Mouse (Mus musculus): ENCODE measurements around the gene Fcna. TPM values are rescaled to one million over a fixed set of nuclear protein-coding genes. Genes with fewer than 3 reads are reported as not detected.

Fcna gene
- polyA plus RNA-seq, 2 experiments: 0.98 to 2.0 TPM

GRCm38 (mm10) chr2:25578796-25579736, 48.8 kb downstream of the Fcna start:
- H3K9ac ChIP-seq (ENCODE audit: low read depth, low read length, severe bottlenecking): 0 out of 2 replicates have a peak overlapping the region, but pooled peaks have one; percentile 36
- 5% methylated on average over 73 of the region's 77 CpGs for WGBS
- ATAC-seq (ENCODE audit: low FRiP score, low read depth) (no peak), DNase-seq (ENCODE audit: low spot score) (no peak)
- H3K27ac ChIP-seq (replicated peaks; ENCODE audit: low read depth, low read length): no peak overlapping the region
- peaks cover 54% of the 10 kb centered on the region for H3K27me3 ChIP-seq (ENCODE audit: control insufficient read depth, insufficient read depth, low read length)
- H3K4me1 ChIP-seq (ENCODE audit: control insufficient read depth, insufficient read depth, low read length): peaks cover 47% of the 10 kb centered on the region
- peak overlapping the region; percentile 43 for H3K4me2 ChIP-seq (replicated peaks; ENCODE audit: low read depth, low read length, severe bottlenecking)
- no peaks in the 10 kb centered on the region for H3K9me3 ChIP-seq (ENCODE audit: control insufficient read depth, low read length)
- no peak for TF ChIP-seq POLR2A (IDR thresholded peaks at IDR 0.05; ENCODE audit: borderline replicate concordance, extremely low read depth, insufficient read depth, insufficient read length)
- H3K4me3 ChIP-seq (replicated peaks; ENCODE audit: low read length): peak overlapping the region; percentile 26
- peaks cover 14% of the 10 kb centered on the region for H3K36me3 ChIP-seq (ENCODE audit: control insufficient read depth, insufficient read depth, low read length)

- H3K27me3 ChIP-seq (ENCODE audit: control insufficient read depth, insufficient read depth, low read length): peaks cover 54% of the 10 kb centered on the region
- ATAC-seq (ENCODE audit: low FRiP score, low read depth) (no peak), DNase-seq (ENCODE audit: low spot score) (no peak)
- peak overlapping the region; percentile 43 for H3K4me2 ChIP-seq (replicated peaks; ENCODE audit: low read depth, low read length, severe bottlenecking)
- peaks cover 6% of the 10 kb centered on the region for H3K36me3 ChIP-seq (ENCODE audit: control insufficient read depth, insufficient read depth, low read length)
- TF ChIP-seq POLR2A (IDR thresholded peaks at IDR 0.05; ENCODE audit: borderline replicate concordance, extremely low read depth, insufficient read depth, insufficient read length): no peak
- H3K9me3 ChIP-seq (ENCODE audit: control insufficient read depth, low read length): no peaks in the 10 kb centered on the region
- H3K4me3 ChIP-seq (replicated peaks; ENCODE audit: low read length): peak overlapping the region; percentile 26
- no peak overlapping the region for H3K27ac ChIP-seq (replicated peaks; ENCODE audit: low read depth, low read length)
- H3K9ac ChIP-seq (ENCODE audit: low read depth, low read length, severe bottlenecking): peak overlapping the region; percentile 36; the same call in 1 of the 2 replicates
- peaks cover 56% of the 10 kb centered on the region for H3K4me1 ChIP-seq (ENCODE audit: control insufficient read depth, insufficient read depth, low read length)
- WGBS: 6% methylated on average over 58 of the region's 75 CpGs
Observed at GRCm38 (mm10) chr2:25577951-25578795, 49.7 kb downstream of the Fcna start.

- H3K27ac ChIP-seq (replicated peaks; ENCODE audit: low read depth, low read length): no peak overlapping the region
- peaks cover 54% of the 10 kb centered on the region for H3K27me3 ChIP-seq (ENCODE audit: control insufficient read depth, insufficient read depth, low read length)
- peak overlapping the region; percentile 36; the same call in 1 of the 2 replicates for H3K9ac ChIP-seq (ENCODE audit: low read depth, low read length, severe bottlenecking)
- H3K36me3 ChIP-seq (ENCODE audit: control insufficient read depth, insufficient read depth, low read length): 0 out of 2 replicates have a peak, but pooled peaks cover 6% of the 10 kb centered on the region
- WGBS: 16% methylated on average over 85 of the region's 92 CpGs
- H3K4me1 ChIP-seq (ENCODE audit: control insufficient read depth, insufficient read depth, low read length): peaks cover 55% of the 10 kb centered on the region
- TF ChIP-seq POLR2A (IDR thresholded peaks at IDR 0.05; ENCODE audit: borderline replicate concordance, extremely low read depth, insufficient read depth, insufficient read length): no peak
- DNase-seq (ENCODE audit: low spot score) (no peak), ATAC-seq (ENCODE audit: low FRiP score, low read depth) (no peak)
- peak overlapping the region; percentile 43 for H3K4me2 ChIP-seq (replicated peaks; ENCODE audit: low read depth, low read length, severe bottlenecking)
- no peaks in the 10 kb centered on the region for H3K9me3 ChIP-seq (ENCODE audit: control insufficient read depth, low read length)
- peak overlapping the region; percentile 26 for H3K4me3 ChIP-seq (replicated peaks; ENCODE audit: low read length)
Observed at GRCm38 (mm10) chr2:25576965-25577891, 50.6 kb downstream of the Fcna start.

- Histone ChIP-seq H3K36me3 (ENCODE audit: control insufficient read depth, insufficient read depth, low read length) (peaks cover 15% of the 10 kb centered on the region), H3K4me3 (replicated peaks; ENCODE audit: low read length) (peak overlapping the region; percentile 48; the same call in 1 of the 2 replicates), H3K27me3 (ENCODE audit: control insufficient read depth, insufficient read depth, low read length) (peaks cover 52% of the 10 kb centered on the region), H3K4me2 (replicated peaks; ENCODE audit: low read depth, low read length, severe bottlenecking) (peak overlapping the region; percentile 70; the same call in 1 of the 2 replicates), H3K4me1 (ENCODE audit: control insufficient read depth, insufficient read depth, low read length) (peaks cover 48% of the 10 kb centered on the region), H3K9ac (ENCODE audit: low read depth, low read length, severe bottlenecking) (peak overlapping the region; percentile 58; the same call in 1 of the 2 replicates), H3K9me3 (ENCODE audit: control insufficient read depth, low read length) (no peaks in the 10 kb centered on the region), H3K27ac (replicated peaks; ENCODE audit: low read depth, low read length) (no peak overlapping the region)
- no peak for ATAC-seq (ENCODE audit: low FRiP score, low read depth)
- no peak for DNase-seq (ENCODE audit: low spot score)
- TF ChIP-seq POLR2A (IDR thresholded peaks at IDR 0.05; ENCODE audit: borderline replicate concordance, extremely low read depth, insufficient read depth, insufficient read length): no peak
- WGBS: 79% methylated on average over 16 of the region's 16 CpGs
Observed at GRCm38 (mm10) chr2:25576028-25576850, 51.6 kb downstream of the Fcna start.

Measured in limb, embryonic 14.5 days (tissue).